Mouse (Mus musculus): ENCODE data around the gene Chd9.
A peak's percentile ranks its signal among the peaks of the same experiment; 100 is the strongest.
"Not testable (repeated sequence)": the region's sequence is repeated elsewhere in the genome, so short reads cannot be mapped to it uniquely, and the experiment has no call there.

Chd9 gene

GRCm38 (mm10) chr8:90871375-90872080, 43.4 kb downstream of the Chd9 start:
- no peak for DNase-seq (ENCODE audit: low spot score)

DNA sequence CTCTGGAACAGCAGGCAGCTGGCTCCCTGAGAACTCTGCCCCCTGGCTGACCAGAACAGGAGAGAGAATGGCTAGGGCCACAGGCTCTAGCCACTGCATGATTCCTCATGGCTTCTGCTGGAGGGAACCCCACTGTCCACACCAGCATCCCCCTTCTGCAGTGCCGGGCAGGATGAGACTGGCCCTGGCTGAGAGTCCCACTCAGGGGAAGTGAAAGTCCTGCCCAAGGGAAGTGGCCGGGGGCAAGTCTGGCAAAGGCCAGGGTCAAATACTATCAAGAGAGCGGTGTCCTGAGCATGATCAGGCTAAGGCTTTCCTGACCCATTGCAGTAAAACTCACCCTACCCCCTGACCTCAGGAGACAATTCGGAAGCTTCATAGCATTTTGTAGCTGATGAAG, 44.9 kb downstream of the Chd9 start:
- no peak for DNase-seq (ENCODE audit: low spot score)

DNA sequence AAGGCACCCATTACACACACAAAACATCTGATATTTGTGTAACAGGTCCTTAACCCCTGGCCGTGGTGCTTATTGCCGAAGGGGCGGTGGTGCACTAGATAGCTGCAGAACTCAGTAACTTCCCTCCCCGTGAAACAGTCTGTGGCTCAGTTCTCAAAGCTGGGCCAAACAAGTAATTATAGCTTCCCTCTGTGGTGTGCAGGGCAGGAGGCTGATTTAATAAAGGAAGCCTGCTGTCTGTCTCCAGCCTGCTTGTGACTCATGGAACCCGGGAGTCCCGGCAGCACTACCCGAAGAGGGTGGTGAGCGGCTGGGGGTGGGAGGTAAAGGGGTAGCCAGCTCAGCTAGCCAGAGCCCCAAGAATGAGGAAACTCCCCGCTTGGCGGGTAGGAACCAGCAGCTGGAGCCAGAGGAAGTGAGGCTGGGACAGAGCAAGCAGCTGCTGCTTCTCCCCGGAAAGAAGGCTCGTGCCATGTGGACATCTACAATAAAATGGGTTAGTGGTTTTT, 48.1 kb downstream of the Chd9 start:
- peak; percentile 24 for DNase-seq (ENCODE audit: low spot score)

- peak; percentile 86 for DNase-seq (ENCODE audit: low spot score)
Observed at GRCm38 (mm10) chr8:90876722-90877429, 48.7 kb downstream of the Chd9 start.

GRCm38 (mm10) chr8:90877430-90877975, 49.4 kb downstream of the Chd9 start:
- no peak for DNase-seq (ENCODE audit: low spot score)

- DNase-seq (ENCODE audit: low spot score): no peak
Observed at GRCm38 (mm10) chr8:90878551-90878950, 50.4 kb downstream of the Chd9 start.

DNA sequence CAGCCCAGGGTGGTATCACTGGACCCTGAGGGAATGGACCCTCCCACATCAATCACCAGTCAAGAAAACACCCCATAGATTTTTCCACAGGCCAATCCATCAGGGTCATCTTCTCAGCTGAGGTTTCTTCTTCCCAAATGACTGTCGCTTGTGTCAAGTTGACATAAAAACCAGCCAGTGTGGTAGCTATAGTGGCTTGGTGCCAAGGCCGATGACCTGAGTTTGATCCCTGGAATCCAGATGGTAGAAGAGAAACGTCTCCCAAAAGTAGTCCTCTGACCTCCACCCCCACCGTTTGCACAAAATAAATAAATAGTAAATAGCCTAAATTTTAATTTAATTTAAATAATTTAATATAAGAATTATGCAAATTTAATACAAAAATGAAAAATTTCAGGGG, 51.9 kb downstream of the Chd9 start:
- no peak for DNase-seq (ENCODE audit: low spot score)

DNA sequence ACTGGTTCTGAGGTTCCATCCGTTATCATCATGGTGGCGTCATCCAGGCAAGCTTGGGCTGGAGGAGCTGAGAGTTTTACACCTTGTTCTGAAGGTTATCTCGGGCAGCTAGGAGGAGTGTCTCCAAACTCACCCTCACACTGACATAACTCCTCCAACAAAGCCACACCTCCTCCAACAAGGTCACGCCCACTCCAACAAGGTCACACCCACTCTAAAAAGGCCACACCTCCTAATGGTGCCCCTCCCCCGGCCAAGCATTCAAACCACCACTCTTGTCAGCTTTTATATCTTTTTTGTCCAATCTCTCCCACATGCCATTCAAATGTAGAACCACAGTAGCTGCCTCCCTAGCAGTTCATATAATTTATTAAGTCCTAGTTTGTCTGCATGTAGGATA, 53.0 kb downstream of the Chd9 start:
- DNase-seq (ENCODE audit: low spot score): no peak

GRCm38 (mm10) chr8:90882088-90882691, 54.0 kb downstream of the Chd9 start:
- DNase-seq (ENCODE audit: low spot score): no peak

- DNase-seq (ENCODE audit: low spot score): no peak
Observed at GRCm38 (mm10) chr8:90885671-90886368, 57.7 kb downstream of the Chd9 start.

GRCm38 (mm10) chr8:90886369-90886712, 58.2 kb downstream of the Chd9 start:
- DNase-seq (ENCODE audit: low spot score): not testable (repeated sequence)

DNA sequence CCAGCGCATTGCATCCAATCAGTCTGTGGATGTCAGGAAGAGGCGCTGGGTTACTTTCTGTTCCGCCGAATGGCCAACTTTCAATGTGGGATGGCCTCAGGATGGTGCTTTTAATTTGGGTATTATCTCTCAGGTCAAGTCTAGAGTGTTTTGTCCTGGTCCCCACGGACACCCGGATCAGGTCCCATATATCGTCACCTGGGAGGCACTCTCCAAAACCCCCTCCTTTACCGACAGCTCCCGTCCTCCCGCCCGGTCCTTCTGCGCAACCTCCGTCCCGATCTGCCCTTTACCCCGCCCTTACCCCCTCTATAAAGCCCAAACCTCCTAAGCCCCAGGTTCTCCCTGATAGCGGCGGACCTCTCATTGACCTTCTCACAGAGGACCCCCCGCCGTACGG, 59.2 kb downstream of the Chd9 start:
- DNase-seq (ENCODE audit: low spot score): not testable (repeated sequence)

DNA sequence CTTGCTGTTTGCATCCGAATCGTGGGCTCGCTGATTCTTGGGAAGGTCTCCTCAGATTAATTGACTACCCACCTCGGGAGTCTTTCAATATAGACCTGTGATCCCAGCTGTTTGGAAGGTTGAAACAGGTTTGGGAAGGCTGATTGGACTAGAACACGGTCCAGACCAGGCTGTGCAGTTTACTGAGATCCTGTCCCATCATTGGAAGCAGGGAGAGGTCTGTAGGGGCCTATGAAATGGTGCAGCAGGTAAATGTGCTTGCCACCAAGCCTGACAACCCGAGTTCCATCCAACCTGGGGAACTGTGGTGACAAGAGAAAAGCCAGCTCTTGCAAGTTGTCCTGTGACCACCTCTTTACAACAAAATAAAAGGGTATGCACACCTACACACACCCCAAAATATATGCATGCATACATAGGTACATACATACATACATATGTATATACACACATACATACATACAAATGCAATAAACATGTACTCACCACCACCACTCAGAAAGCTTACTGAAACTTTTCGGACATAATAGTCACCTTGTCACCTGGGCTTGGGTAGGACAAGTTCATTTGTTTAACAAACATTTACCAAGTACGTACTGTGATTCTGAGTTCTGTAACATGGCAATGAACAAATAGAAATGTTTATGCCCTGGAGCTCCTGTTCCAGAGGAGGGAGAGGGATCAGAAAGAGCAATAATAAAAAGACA, 63.9 kb downstream of the Chd9 start:
- no peak for DNase-seq (ENCODE audit: low spot score)

DNA sequence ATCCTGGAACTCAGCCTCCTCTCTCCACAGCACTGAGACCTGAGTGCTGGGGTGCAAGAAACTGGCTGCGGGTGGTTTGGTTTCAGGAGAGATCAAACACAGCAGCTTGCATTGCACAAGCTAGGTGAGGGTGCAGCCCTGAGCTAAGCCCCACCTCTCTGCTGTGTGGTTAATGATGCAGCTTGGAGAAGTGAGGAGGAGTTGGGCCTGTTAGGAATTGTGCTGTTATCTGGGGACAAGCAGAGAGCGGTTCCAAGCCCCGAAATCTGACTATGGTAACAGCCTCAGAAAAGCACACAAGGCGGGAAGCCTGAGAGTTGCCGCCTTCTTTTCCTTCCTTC, 64.4 kb downstream of the Chd9 start:
- no peak for DNase-seq (ENCODE audit: low spot score)

- no peak for DNase-seq (ENCODE audit: low spot score)
Observed at GRCm38 (mm10) chr8:90894231-90894914, 66.2 kb downstream of the Chd9 start.

DNA sequence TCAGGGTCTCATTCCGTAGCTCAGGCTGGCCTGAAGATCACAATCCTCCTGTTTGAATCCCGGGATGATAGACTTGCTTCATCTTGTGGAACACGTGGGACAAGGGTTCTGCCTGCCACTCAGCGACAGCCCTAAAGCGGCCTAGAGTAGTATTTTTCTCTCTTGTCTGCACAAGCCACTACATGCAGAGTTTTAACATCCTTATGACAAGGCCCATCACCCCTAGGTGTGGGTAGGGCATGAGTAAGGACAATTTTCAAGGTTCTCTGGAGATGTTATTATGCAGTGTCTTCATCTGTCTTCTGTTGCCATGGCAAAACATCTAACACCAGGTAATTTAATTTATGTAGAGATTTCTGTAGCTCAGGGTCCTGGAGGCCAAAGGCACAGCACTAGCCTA, 69.2 kb downstream of the Chd9 start:
- DNase-seq (ENCODE audit: low spot score): no peak

DNA sequence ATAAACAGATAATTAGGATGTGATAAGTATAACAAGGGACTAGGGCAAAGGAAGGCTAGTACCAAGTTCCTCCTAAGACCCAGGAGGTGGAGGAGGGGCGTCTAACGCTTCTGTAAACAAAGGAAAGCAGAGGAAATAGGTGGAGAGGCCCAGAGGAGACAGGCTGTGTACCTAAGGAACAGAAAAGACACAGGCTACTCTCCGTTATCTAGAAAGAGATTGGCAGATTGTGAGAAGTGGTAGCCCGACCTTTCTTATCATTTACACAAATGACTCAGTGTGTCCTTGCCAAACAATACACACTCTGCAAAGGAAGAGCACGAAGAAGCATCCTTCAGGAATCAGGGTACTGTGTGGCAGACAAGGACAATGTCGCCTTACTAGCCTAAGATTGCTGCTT, 70.4 kb downstream of the Chd9 start:
- DNase-seq (ENCODE audit: low spot score): peak; percentile 27

DNA sequence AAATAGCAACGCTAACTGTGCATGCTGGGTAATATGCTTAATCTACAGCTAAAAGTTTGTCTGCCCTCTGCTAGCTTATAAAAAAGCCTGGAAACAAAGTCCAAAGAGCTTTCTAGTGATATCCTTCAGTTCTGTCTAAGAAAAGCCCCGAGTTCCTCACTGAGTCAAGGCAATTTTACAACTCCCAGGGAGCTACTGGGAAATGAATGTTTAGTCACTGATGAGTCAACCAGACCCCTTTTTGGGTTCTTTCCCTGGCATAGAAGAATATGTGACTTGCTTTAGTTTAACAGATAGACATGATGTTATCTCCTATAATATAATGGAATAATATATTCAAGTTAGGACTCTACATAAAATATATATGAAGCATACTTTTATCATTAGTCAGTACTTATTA, 73.8 kb downstream of the Chd9 start:
- no peak for DNase-seq (ENCODE audit: low spot score)

GRCm38 (mm10) chr8:90904171-90904706, 76.1 kb downstream of the Chd9 start:
- DNase-seq (ENCODE audit: low spot score): no peak

GRCm38 (mm10) chr8:90906922-90907321, 78.8 kb downstream of the Chd9 start:
- no peak for DNase-seq (ENCODE audit: low spot score)

GRCm38 (mm10) chr8:90907516-90907847, 79.3 kb downstream of the Chd9 start:
- no peak for DNase-seq (ENCODE audit: low spot score)

All from yolk sac, embryonic 10.5 days (tissue).